In the genomic region with DNA sequence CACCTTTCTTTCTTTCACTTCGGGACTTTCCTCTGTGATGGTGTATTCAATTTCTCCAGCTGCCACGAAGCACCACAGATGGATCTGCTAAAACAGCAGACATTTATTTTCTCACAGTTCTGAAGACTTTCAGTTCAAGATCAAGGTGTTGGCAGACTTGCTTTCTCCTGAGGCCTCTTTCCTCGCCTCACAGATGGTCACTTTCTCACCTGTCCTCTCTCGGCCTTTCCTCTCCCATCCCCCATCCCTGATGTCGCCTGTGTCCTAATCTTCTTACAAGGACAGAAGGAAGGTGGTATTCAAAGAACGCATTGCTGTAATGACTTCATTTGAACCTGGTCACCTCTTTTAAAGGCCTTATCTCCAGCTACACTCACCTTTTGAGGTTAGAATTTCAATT, we compare ENCODE assay signal across 18 mouse cellular contexts. TPM values are rescaled to one million over a fixed set of nuclear protein-coding genes. Genes with fewer than 3 reads are reported as not detected.
DNase-seq lines count a peak whose midpoint lies in the region; ATAC-seq lines count a peak whose summit lies in the region.
"Had no signal": no experiment of that assay in that cellular context is flagged by ENCODE, and none has a peak within 500 bp of the region (broad histone marks: within the 10 kb centered on the region; RNA-seq: fewer than 3 reads in every experiment).

No protein-coding gene starts in this region.

- 60% methylated on average over 6 of the region's 6 CpGs for WGBS in heart, embryonic 11.5 days (ENCODE audit: insufficient replicate concordance)

- intact Hi-C loops in heart, postnatal 36 days (cut with DNase I): no loop called here

- no peak for ATAC-seq in cerebellum, adult (ENCODE audit: insufficient number of reproducible peaks, low FRiP score, low TSS enrichment)
- no peak for ATAC-seq in heart, embryonic 11.5 days (replicated peaks; ENCODE audit: insufficient number of reproducible peaks, low FRiP score, low TSS enrichment)
- no peak for ATAC-seq in granulocyte monocyte progenitor cell, adult 5-6 weeks (replicated peaks; ENCODE audit: poor library complexity, severe bottlenecking)
- ATAC-seq: forebrain, embryonic 14.5 days; intestine, embryonic 16.5 days had no signal

- no peaks in the 10 kb centered on the region for H3K27me3 ChIP-seq in heart, embryonic 11.5 days (ENCODE audit: control insufficient read depth, insufficient read depth, low read length)
- H3K27me3 ChIP-seq: heart, embryonic 12.5 days; hindbrain, embryonic 15.5 days had no signal

- no peak overlapping the region for H3K27ac ChIP-seq in heart, embryonic 11.5 days (ENCODE audit: low read depth, low read length)
- H3K27ac ChIP-seq: embryonic facial prominence, embryonic 10.5 days; heart, adult 2 months; hindbrain, embryonic 15.5 days had no signal

- H3K4me1 ChIP-seq in heart, embryonic 11.5 days (ENCODE audit: control insufficient read depth, insufficient read depth, low read length): no peaks in the 10 kb centered on the region
- H3K4me1 ChIP-seq: embryonic facial prominence, embryonic 10.5 days; heart, embryonic 12.5 days; hindbrain, embryonic 15.5 days had no signal

- no peaks in the 10 kb centered on the region for H3K36me3 ChIP-seq in heart, embryonic 11.5 days (ENCODE audit: control insufficient read depth, insufficient read depth, low read length)
- H3K36me3 ChIP-seq: embryonic facial prominence, embryonic 10.5 days; heart, embryonic 12.5 days had no signal

- no peak overlapping the region for H3K9ac ChIP-seq in heart, embryonic 11.5 days (ENCODE audit: low read depth, low read length)
- H3K9ac ChIP-seq: heart, embryonic 12.5 days; hindbrain, embryonic 15.5 days had no signal

- no peak overlapping the region for H3K4me3 ChIP-seq in heart, embryonic 11.5 days (ENCODE audit: low read depth, low read length)
- H3K4me3 ChIP-seq: embryonic facial prominence, embryonic 10.5 days; heart, adult 2 months; heart, embryonic 12.5 days; hindbrain, embryonic 15.5 days had no signal

- no peaks in the 10 kb centered on the region for H3K9me3 ChIP-seq in heart, embryonic 11.5 days (replicated peaks; ENCODE audit: control insufficient read depth, low read length)
- H3K9me3 ChIP-seq: embryonic facial prominence, embryonic 10.5 days; heart, embryonic 12.5 days; hindbrain, embryonic 15.5 days had no signal

- no peak overlapping the region for H3K4me2 ChIP-seq in heart, embryonic 11.5 days
- H3K4me2 ChIP-seq: heart, embryonic 12.5 days; hindbrain, embryonic 15.5 days had no signal

- peak; percentile 27 for DNase-seq in cerebellum, adult 11-12 months
- peak; percentile 16 for DNase-seq in cerebellum, adult 8-10 months
- DNase-seq in cerebellum, postnatal 14 days: peak; percentile 37 to 45
- DNase-seq in heart, postnatal 36 days: no peak
- DNase-seq: adrenal gland, postnatal 10 days; gastrocnemius, postnatal 10 days; heart, adult 2 months; kidney, adult 2 months had no signal

RNA-seq across cellular contexts. Expression of a gene that starts 39.1 kb away (rescaled TPM):
- total RNA-seq in heart, postnatal 36 days (2021): not detected
- polyA plus RNA-seq in heart, embryonic 11.5 days (2014; fragmentation: Nextera tagmentation; extraction: Ambion mirVana): 0.16 and 0.44 TPM in 2 replicates
- total RNA-seq in granulocyte monocyte progenitor cell, adult 5-6 weeks (2014; fragmentation: Nextera tagmentation): not detected in 2 replicates
- not detected in 2 replicates for total RNA-seq in granulocyte monocyte progenitor cell, adult 5-6 weeks (2017)
- total RNA-seq: MEL had no signal
- polyA plus RNA-seq: C2C12 had no signal

Comparison
In these comparisons a context has a peak if more than half of its experiments do, and no peak if none do; other contexts are left out.
1. DNase-seq: peak in cerebellum, adult 11-12 months (single experiment), cerebellum, adult 8-10 months (single experiment) and cerebellum, postnatal 14 days (2 of 2); none in heart, postnatal 36 days (0 of 2).